Mouse (Mus musculus) right cerebral cortex, postnatal 4 days (tissue): ENCODE data around the gene Prom1.

ENCODE experiments used
- DNase-seq: peaks from one replicate; pipeline ENCODE4 v3.0.0-alpha.2; 2022

The Prom1 gene

GRCm38 (mm10) chr5:44080276-44081054, 21.4 kb downstream of the Prom1 start:
- no peak for DNase-seq

GRCm38 (mm10) chr5:44075432-44075831, 26.4 kb downstream of the Prom1 start:
- no peak for DNase-seq

GRCm38 (mm10) chr5:44073634-44074033, 28.2 kb downstream of the Prom1 start:
- no peak for DNase-seq

GRCm38 (mm10) chr5:44070529-44071133, 31.2 kb downstream of the Prom1 start:
- no peak for DNase-seq

GRCm38 (mm10) chr5:44058258-44058657, 43.6 kb downstream of the Prom1 start:
- no peak for DNase-seq

- no peak for DNase-seq
Observed at GRCm38 (mm10) chr5:44050213-44050612, 51.6 kb downstream of the Prom1 start.

GRCm38 (mm10) chr5:44049395-44049976, 52.3 kb downstream of the Prom1 start:
- DNase-seq: no peak

- DNase-seq: no peak
Observed at GRCm38 (mm10) chr5:44048568-44049363, 53.1 kb downstream of the Prom1 start.

GRCm38 (mm10) chr5:44041725-44042124, 60.1 kb downstream of the Prom1 start:
- DNase-seq: no peak

GRCm38 (mm10) chr5:44041056-44041455, 60.8 kb downstream of the Prom1 start:
- no peak for DNase-seq

GRCm38 (mm10) chr5:43998295-43998989, 103.4 kb downstream of the Prom1 start:
- no peak for DNase-seq

- no peak for DNase-seq
Observed at GRCm38 (mm10) chr5:43997626-43998025, 104.2 kb downstream of the Prom1 start.

GRCm38 (mm10) chr5:43996162-43996561, 105.7 kb downstream of the Prom1 start:
- no peak for DNase-seq

- DNase-seq: no peak
Observed at GRCm38 (mm10) chr5:43994981-43995380, 106.9 kb downstream of the Prom1 start.

- peak; percentile 28 for DNase-seq
Observed at GRCm38 (mm10) chr5:43990316-43990715, 111.5 kb downstream of the Prom1 start.

- DNase-seq: no peak
Observed at GRCm38 (mm10) chr5:43989017-43989416, 112.8 kb downstream of the Prom1 start.

- no peak for DNase-seq
Observed at GRCm38 (mm10) chr5:43986212-43986611, 115.6 kb downstream of the Prom1 start.

- DNase-seq: no peak
Observed at GRCm38 (mm10) chr5:43982896-43983295, 118.9 kb downstream of the Prom1 start.

GRCm38 (mm10) chr5:43981620-43982019, 120.2 kb downstream of the Prom1 start, which contains the start of gene Fgfbp1:
TSS of gene Fgfbp1 (minus strand) at chr5:43981779.
- no peak for DNase-seq

- DNase-seq: no peak
Observed at GRCm38 (mm10) chr5:43980397-43980796, 121.4 kb downstream of the Prom1 start.

GRCm38 (mm10) chr5:43976821-43977561, 124.8 kb downstream of the Prom1 start:
- DNase-seq: no peak

- no peak for DNase-seq
Observed at GRCm38 (mm10) chr5:43974166-43974565, 127.7 kb downstream of the Prom1 start.
